Mouse (Mus musculus) testis, postnatal 10 days (tissue): ENCODE data around the gene Rbbp5.
"Not testable (repeated sequence)": the region's sequence is repeated elsewhere in the genome, so short reads cannot be mapped to it uniquely, and the experiment has no call there.

ENCODE experiments used
- DNase-seq: peaks from one replicate; pipeline ENCODE4 v3.0.0; 2021; ENCODE audit warnings: low spot score

The Rbbp5 gene

DNA sequence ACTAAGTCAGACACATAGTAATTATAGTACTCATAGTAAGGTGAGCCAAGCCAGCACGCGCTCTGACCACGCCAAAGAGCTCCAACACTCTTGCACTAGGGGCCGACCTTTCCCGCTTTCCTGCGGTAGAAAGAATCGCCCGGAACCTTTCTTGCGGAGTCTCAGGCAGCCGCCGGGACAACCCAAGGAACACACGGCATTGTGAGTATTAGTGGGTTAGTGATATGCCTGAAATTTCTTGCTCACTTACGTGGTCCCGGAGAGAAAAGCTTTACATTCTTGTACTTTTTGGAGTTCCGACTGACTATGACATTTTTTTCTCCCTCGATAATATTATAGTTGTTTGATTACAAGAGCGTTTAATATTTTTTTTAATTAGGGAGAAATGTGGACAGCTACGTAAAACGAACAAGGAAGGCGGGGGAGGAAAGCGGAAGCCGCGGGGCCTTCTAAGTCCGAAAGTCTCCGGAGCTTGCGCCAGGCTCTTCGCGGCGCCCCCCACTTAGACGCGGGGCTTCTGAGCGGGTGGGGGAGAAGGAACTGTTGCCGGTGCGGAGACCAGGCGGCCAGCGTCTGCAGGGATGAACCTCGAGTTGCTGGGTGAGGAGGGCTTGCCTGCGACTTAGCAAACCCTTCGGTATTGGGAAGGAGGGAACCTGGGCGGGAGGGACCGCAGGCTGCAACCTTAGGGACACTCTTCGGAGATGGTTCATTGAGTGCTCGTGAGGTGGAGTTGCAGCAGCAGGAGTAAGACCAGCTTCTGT lies at the start of gene Rbbp5:
Gene Rbbp5, plus strand, starts transcription at position 438 of the 764 bp plus-strand sequence.
- peak; percentile 91 for DNase-seq

DNA sequence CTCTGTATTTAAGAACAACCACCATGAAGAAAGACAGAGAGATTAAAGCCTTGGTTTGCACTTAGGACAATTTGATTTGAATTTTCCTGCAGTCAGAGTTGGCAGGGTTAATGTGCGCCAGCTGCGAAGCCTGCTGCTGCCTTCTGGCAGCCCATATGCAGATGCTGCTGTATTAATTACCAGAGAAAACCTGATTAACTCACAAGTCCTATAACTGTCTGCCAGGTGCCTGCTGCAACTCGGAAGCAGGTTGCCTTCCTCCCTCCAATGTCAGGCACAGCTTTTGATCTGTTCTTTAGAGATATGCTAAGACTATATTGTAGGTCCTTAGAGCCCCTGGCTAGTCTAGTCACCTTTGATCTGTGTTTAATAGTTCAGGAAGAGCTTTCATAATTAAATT lies 46.3 kb upstream of the Rbbp5 start:
- DNase-seq, result no peak

DNA sequence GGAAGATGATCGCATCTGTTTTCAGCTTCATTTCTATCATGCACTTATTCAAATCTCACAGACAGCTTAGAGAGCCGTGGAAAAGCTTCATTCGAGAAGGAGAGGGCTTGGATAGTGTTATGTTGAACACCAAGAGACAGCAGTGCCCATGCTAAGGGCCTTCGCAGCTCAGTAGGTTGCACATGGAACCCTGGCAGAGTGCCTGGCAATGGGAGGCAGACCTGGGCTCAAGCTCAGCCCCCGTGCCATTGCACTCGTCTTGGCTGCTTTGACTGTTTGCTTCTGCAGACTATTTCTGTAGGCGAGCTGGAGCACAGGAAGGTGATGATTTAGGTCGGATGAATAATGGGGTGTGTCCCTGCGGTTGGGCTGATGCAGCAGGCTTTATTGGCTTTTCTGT lies 45.4 kb upstream of the Rbbp5 start:
- DNase-seq, result peak; percentile 53

DNA sequence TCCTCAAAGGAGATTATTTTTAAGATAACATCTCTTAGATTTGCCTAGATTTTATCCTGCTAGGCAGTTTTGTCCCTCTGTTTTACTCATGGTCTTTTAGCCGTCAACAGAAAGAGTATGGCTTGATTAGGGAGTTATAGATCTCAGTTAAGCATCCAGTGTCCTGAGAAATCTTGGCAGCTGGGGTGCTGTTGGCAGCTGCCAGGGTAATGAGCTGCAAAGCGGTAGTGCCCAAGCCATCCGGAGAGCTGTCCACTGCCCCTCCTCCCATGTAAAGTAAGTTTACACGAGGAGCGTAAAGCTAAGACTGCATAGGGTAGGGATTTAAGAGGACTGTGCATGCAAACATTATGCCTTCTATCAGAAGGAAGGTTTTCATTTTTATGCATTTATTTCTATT lies 43.8 kb upstream of the Rbbp5 start:
- DNase-seq, result no peak

DNA sequence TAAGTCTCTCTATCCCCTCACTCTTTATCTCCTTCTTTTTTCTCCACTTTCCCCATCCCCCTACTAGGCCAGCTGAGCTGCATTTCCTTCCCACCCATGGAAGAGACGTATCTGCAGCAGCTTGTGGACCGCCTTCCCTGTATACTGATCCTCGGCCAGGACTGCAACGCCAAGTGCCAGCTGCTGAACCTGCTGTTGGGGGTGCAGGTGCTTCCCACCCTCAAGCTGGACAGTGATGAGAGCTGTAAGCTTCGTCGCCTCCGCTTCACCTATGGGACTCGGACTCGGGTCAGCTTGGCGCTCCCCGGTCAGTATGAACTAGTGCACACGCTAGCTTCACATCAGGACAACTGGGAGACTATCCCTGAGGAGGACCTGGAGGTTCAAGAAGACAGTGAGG lies 43.1 kb upstream of the Rbbp5 start:
- DNase-seq, result no peak

DNA sequence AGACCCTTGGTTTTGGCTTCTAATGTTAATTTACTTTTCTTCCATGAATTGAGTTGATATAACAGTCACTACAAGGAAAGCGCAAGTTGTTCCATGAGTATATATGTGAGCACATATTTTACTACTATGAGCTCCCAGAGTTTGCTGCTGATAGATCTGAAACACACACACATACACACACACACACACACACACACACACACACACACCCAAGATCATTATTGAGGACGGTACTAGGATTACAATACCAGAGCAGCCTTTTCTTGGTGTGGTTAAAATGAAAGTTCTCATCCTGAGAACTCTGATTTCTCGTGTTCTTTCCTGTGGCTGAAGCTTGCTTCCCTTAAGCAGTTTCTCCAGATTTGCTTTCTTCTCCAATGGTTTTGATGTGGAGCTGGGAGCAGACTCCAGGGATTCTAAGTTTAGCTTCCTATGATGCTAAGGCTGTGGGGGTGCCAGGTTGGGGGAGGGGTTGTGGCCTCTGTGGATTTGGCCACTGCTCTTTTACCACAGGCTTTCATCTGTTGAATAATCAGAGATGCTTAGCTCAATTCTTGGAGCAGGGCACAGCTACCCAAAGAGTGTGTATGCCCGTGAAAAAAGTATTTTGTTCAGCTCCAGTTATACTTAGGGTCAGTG lies 40.7 kb upstream of the Rbbp5 start:
- DNase-seq, result no peak

DNA sequence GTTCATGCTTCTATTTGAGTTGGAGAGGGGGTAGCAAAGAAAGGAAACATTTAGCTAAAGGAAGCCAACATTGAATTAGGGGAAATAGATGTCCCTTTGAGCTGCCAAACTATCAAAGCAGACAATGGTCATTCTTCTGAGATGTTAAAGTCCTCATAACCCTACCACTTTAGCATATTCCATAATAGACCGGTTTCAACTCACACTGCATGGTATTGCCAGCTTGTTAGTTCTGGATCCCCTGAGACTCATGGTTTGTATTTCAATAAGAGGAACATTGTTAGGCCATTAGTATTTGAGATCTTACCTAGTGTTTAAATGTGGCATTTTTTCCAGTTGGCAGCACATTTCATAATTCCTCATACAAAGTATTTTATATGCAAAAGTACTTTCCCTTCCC lies 40.2 kb upstream of the Rbbp5 start:
- DNase-seq, result no peak

DNA sequence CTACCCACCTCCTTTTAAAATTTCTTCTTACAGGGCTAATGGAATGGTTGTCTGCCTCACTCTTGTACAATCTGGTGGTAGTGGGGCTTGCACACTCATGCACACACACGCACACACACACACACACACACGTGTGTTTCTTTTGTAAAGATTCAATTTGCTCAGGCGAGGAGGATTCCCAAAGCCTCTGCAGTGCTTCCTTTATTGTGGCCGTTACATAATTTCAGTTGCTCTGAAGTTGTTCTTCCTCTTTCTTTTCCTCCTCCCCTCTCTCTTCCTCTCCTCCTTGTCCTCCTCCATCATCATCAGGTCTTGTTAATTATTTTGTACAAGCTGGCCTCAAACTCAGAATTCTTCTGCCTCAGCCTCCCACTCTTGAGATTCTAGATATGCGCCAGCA lies 39.8 kb upstream of the Rbbp5 start:
- DNase-seq, result no peak

DNA sequence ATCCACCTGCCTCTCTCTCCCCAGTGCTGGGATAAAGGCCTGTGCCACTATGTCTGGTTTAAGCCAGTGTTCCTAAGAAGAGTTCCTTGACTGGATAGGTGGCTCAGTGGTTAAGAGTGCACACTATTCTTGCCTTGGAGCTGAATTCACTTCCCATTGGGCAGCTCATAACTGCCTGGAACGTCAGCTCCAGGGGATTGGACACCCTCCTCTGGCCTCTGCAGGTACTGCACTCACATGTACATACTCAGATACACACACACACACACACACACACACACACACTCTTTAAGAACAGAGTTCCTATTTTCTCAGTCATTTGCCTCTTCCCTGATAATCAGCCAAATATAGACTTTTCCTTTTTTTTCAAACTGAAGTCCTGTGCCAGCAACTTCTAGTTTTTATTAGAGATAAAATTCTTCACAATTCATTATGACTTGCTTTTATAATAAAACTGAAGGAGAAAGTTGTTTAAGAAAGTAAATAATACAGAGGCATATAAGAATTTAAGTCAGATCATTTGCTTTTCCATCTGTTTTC lies 36.2 kb upstream of the Rbbp5 start:
- DNase-seq, result no peak

DNA sequence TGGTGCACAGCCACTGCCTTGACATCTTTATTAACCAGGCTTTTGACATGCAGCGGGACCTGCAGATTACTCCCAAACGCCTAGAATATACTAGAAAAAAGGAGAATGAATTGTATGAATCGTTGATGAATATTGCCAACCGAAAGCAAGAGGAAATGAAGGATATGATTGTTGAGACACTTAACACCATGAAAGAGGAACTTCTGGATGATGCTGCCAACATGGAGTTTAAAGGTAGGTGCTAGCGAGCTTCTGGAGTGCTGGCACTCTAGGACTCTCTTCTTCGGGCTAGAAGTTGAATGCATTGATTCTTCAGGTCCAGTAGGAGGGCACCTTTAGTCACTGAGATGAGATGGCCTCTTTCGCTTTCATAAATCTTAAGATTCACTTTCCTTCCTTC lies 27.4 kb upstream of the Rbbp5 start:
- no peak for DNase-seq

DNA sequence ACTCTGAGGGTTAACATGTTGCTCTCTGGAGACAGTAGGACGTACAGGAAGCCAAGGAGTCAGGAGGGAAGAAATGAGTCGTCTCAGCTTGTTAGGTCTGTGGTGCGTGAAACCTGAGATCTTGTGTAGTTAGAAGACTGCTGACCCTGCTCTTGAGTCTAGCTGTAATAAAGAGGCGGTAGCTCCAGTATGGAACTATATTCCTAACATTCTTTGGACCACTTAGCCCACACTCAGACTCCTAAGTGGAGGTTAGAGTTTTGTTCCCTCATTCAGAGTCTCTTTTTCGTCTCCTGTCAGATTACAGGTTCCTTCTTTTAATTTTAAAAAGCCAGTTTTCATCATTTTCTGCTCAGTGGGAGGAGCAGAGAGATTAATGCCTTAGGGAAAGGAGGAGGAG lies 12.5 kb upstream of the Rbbp5 start:
- DNase-seq, result no peak

DNA sequence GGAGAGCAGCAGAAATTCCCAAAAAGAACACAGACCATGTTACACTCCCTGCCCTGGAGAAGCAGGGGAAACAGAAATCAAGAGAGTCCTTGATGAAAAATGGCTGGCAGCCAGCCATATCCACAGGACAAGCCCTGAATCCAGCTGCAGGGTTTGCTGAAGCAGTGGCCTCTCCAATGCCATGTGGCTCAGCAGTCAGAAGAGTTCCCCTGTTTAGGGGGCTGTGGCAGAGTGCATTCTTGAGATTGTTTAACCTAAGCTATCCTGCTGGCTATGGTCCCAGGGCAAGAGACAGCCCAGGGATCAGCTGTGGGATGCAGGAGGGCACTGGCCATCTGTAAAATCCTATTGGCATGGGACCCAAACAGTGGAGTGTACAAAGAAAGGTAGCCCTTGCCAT lies 8.2 kb upstream of the Rbbp5 start:
- peak; percentile 61 for DNase-seq

DNA sequence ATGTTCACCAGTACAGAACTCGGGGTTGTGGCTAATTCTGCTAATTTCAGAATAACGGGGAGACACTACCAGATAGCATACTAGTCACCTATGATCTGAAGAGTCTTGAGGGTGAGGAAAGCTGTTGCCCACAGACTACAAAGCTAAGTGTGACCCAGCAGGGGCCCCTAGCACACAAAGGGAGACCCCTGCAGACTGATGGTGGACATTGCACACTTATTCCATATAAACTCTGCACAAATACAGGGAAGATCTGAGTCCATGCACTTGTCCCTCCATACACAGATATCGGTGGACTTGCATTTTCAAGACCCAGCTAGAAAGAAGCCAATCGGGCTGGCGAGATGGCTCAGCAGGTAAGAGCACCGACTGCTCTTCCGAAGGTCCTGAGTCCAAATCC lies 7.6 kb upstream of the Rbbp5 start:
- no peak for DNase-seq

DNA sequence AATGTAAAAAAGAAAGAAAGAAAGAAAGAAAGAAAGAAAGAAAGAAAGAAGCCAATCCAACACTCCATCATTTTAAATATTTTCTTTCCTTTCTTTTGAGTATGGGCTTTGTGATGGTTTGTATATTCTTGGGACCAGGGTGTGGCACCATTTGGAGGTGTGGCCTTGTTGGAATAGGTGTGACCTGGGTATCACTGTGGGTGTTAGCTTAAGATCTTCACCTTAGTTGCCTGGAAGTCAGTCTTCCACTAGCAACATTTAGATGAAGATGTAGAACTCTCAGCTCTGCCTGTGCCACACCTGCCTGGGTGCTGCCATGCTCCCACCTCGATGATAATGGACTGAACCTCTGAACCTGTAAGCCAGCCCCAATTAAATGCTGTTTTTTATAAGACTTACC lies 7.1 kb upstream of the Rbbp5 start:
- DNase-seq, result not testable (repeated sequence)

DNA sequence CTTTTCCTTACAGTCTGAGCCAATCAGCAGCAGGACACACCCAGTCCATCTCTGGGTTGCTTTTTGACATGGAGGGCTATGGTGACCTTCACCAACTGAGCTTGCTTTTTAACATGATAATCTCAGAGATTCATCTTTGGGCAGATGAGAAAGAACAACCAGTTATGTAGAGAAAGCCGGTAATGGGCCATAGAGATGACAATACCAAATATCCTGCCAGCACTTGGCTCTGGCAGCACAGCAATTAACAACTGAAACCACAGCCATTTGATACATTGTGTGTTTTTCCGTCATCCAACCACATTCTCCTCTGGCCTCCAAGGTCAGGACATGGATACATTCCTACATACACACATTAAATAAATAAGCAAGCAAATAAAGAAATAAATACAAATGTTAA lies 6.1 kb upstream of the Rbbp5 start:
- no peak for DNase-seq

DNA sequence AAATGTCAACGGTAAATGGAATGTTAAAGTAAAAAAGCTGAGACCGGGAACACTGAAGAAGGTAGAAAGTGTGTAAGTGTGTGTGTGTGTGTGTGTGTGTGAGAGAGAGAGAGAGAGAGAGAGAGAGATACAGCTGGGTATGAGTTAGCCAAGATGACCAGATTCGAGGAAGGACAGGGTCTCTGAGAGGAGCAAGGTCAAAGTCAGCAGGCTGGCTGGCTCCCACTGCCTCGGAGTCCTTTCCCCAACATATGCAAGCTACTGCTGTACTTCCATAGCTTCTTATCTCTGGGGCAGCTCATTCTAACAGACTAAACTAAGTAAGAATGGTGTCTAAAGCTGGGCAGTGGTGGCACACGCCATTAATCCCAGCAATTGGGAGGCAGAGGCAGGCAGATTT lies 5.7 kb upstream of the Rbbp5 start:
- no peak for DNase-seq

DNA sequence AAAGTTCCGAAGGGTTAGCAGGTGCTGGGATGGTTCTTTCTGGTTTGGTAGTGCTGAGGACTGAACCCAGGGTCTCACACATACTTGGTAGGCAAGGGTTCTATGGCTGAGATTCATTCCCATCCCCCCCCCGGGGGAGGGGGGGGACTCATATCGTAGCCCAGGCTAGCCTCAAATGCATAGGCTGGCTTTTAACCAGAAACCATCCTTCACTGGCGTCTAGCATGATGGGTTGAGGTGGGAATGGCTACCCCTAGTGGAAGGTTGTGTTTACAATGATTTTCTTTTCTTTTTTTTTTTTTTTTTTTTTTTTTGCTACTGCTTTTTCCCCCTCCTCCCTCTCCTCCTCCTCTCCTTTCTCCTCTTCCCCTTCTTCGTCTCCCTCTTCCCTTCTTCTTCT lies 4.6 kb upstream of the Rbbp5 start:
- DNase-seq, result no peak

DNA sequence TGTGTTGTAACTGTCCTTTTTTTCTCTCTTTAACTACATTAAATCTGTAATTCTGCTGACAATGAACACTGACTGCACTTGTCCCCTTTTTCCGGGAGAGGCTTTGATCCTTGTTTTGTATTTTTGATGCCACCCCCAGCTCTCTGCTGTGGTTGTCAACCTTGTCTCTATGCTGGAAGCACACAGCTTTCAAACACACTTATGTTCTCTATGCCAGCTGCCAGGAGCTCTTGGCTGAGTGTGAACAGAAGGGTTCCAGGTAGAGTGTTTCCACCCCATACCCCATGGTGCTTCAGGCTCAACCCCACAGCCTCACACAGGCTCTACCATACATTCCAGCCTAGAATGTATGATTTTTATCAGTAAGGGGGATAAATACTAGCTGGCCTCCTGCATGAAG lies 2.7 kb upstream of the Rbbp5 start:
- DNase-seq, result no peak

DNA sequence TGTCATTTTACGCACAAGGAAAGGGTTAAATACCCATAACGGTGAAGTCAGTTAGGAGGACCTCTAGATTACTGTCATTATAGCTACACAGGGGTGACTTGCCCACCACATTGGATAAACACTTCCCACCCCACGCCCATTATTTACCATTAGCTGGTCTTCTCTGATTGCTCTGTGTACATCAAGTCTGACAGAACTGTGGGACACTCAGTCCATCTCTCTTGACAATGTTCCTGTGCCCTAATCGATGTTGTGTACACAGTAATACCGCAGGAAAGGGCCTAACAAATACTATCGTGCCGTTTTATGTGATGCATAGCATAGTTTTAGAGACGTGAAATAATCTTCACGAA lies 614 bp upstream of the Rbbp5 start:
- no peak for DNase-seq

DNA sequence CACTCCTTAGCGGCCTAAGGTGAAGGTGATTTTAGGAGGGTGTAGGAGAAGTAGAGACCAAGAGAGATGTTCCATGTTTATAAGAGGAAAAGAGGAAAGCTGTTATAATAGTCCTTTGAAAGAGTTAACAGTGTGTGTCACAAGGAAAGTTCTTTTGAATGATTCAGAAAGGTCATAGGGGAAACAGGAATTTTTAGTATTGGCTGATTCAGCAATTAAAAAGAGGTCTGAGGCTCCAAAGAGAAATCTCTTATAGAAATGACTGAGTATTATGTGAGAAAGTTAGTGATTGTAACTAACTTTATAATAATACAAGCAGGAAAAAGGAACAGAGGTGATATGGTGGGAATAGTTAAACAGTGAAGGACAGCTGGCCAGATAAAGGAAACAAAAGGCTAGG lies 2.3 kb downstream of the Rbbp5 start:
- DNase-seq, result no peak

DNA sequence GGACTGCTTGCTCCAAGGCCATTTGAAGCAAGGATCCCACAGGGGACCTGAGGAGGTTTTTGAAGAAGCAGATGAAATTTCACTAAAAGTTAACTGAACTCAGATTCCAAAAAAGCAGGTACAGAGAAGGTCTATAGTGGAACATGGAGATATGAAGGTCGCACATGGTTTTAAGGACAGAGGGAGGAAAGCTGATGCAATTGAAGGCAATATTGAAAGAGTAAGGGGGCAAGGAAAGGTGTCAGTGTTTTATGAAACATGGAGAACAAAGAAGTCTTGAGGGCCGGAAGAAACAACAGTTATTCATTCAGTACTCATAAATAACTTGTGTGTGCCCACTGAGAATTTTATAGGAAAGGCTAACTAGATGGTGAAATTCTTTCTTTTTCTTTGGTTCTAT lies 4.5 kb downstream of the Rbbp5 start:
- no peak for DNase-seq

DNA sequence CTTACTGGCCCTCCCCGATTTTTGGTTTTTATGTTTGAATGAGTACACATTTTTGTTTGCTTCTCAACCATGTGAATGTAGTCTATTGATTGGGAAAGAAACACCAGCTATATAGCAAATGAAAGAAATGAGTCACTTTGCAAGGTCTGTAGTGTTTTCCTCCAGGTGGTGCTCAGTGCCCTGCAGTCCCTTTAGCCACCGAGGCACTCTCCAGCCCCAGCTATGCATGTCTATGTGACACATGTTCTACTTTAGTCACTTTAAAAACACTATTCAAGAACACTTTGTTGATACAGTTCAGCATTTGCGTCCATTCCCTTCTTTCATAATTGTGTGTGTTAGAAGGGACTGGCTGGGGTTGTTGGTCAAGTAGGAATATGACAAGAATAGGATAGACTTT lies 6.1 kb downstream of the Rbbp5 start:
- no peak for DNase-seq

DNA sequence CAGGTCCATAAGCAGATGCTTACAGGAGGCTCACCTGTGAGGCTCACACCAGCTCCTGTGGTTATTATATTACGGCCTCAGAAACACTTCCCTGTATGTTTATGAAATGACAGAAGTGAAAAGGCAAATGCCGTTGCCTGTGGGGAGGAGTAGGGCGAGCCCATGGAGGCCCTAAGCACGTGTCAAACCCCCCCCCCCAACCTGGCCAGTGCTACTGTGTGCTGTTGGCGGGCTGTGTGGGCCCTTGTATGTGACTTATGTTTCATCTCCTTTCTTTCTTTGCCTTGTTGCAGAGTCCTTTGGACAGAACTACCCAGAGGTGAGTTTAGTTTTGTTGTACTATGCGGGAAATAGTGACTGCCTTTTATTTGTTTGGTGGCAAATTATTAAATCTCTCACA lies 6.6 kb downstream of the Rbbp5 start:
- no peak for DNase-seq

DNA sequence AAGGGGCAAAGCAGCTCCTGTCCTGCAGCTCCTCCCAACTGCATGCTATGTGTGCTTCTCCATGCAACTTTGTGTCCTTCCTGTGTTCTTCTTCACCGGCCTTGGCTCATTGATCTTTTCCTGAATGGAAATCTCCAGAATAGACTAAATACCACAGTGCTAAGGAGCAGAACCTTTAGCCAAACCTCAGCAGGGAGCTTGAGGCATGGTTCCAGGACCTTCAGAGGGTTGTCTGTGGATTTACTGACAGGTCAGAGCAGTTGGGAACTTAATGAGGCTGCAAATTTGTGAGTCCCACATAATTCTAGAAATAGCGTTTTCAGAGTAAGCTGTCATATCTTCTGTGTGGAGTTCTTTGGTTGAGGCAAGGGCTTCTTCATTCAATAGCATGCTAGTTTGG lies 23.4 kb downstream of the Rbbp5 start:
- DNase-seq, result no peak
